Mouse (Mus musculus): Measurements from ENCODE around the gene Ebf1. TPM values are rescaled to one million over a fixed set of nuclear protein-coding genes. Genes with fewer than 3 reads are reported as not detected.

Ebf1 gene
- polyA plus RNA-seq, 1 experiment = 1.1 TPM

DNA sequence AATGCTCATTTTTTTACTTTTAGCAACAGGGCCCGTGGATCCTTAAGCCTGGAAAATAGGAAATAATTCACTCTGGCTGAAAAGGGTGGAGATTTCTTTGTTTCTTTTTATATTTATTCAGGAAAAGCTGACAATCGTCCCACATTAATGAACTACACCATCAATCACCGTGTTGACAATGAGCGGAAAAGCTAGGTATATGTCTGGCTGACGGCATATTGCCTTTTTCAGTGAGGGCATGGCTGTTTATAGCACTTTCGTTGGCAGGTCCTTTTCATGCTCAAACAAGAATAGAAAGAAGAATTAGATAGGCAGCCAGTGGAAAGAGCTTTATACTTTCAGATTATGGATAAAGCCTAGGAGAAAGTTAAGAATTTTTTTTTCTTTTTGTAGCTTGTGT is 99.8 kb downstream of the Ebf1 start:
- TF ChIP-seq POLR2A (IDR thresholded peaks at IDR 0.05; ENCODE audit: control insufficient read depth, low read depth, low read length) (no peak), CTCF (IDR thresholded peaks at IDR 0.05; ENCODE audit: control insufficient read depth, insufficient read depth, insufficient replicate concordance, low read depth, low read length) (no peak)
- Histone ChIP-seq H3K4me3 (ENCODE audit: control insufficient read depth, low read depth, low read length) (no peak overlapping the region), H3K27me3 (ENCODE audit: control insufficient read depth, insufficient read depth, low read length) (no peaks in the 10 kb centered on the region), H3K27ac (ENCODE audit: control insufficient read depth, insufficient read depth, low read depth, low read length) (no peak overlapping the region), H3K36me3 (ENCODE audit: control insufficient read depth, insufficient read depth, low read length) (no peaks in the 10 kb centered on the region), H3K4me1 (ENCODE audit: control insufficient read depth, insufficient read depth, low read length) (no peaks in the 10 kb centered on the region)

DNA sequence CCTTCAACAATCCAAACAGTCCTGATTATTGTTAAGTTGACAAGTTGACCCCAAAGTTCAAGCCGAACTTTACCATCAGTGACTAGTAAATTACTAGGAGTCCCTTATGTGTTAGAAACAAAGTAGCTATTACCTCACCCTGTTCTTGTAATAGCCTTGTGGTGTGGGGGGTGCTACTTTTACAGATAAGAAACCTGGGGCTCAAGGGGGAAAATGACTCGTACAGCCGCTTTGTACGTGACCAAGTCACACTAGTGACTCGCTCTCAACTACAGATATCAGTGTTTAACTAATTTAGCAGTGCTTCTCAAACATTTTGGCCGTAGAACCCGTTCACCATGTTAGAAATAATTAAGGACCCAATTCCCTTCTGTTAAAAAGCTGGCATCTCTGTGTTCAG is 100.5 kb downstream of the Ebf1 start:
- no peaks in the 10 kb centered on the region for H3K36me3 ChIP-seq (ENCODE audit: control insufficient read depth, insufficient read depth, low read length)
- no peak for TF ChIP-seq CTCF (IDR thresholded peaks at IDR 0.05; ENCODE audit: control insufficient read depth, insufficient read depth, insufficient replicate concordance, low read depth, low read length)
- no peak for TF ChIP-seq POLR2A (IDR thresholded peaks at IDR 0.05; ENCODE audit: control insufficient read depth, low read depth, low read length)
- no peak overlapping the region for H3K27ac ChIP-seq (ENCODE audit: control insufficient read depth, insufficient read depth, low read depth, low read length)
- no peaks in the 10 kb centered on the region for H3K4me1 ChIP-seq (ENCODE audit: control insufficient read depth, insufficient read depth, low read length)
- H3K27me3 ChIP-seq (ENCODE audit: control insufficient read depth, insufficient read depth, low read length) = no peaks in the 10 kb centered on the region
- H3K4me3 ChIP-seq (ENCODE audit: control insufficient read depth, low read depth, low read length) = no peak overlapping the region

GRCm38 (mm10) chr11:44721976-44722375 is 104.9 kb downstream of the Ebf1 start:
- no peak overlapping the region for H3K27ac ChIP-seq (ENCODE audit: control insufficient read depth, insufficient read depth, low read depth, low read length)
- H3K4me1 ChIP-seq (ENCODE audit: control insufficient read depth, insufficient read depth, low read length) = no peaks in the 10 kb centered on the region

GRCm38 (mm10) chr11:44723950-44724502 is 106.9 kb downstream of the Ebf1 start:
- Histone ChIP-seq H3K4me1 (ENCODE audit: control insufficient read depth, insufficient read depth, low read length) (no peaks in the 10 kb centered on the region), H3K27ac (ENCODE audit: control insufficient read depth, insufficient read depth, low read depth, low read length) (no peak overlapping the region), H3K36me3 (ENCODE audit: control insufficient read depth, insufficient read depth, low read length) (no peaks in the 10 kb centered on the region), H3K27me3 (ENCODE audit: control insufficient read depth, insufficient read depth, low read length) (no peaks in the 10 kb centered on the region), H3K4me3 (ENCODE audit: control insufficient read depth, low read depth, low read length) (no peak overlapping the region)
- no peak for TF ChIP-seq CTCF (IDR thresholded peaks at IDR 0.05; ENCODE audit: control insufficient read depth, insufficient read depth, insufficient replicate concordance, low read depth, low read length)
- no peak for TF ChIP-seq POLR2A (IDR thresholded peaks at IDR 0.05; ENCODE audit: control insufficient read depth, low read depth, low read length)

More at GRCm38 (mm10) chr11:44721976-44722375, 104.9 kb downstream of the Ebf1 start:
- no peak for TF ChIP-seq CTCF (IDR thresholded peaks at IDR 0.05; ENCODE audit: control insufficient read depth, insufficient read depth, insufficient replicate concordance, low read depth, low read length)
- no peaks in the 10 kb centered on the region for H3K36me3 ChIP-seq (ENCODE audit: control insufficient read depth, insufficient read depth, low read length)
- H3K27me3 ChIP-seq (ENCODE audit: control insufficient read depth, insufficient read depth, low read length) = no peaks in the 10 kb centered on the region
- no peak overlapping the region for H3K4me3 ChIP-seq (ENCODE audit: control insufficient read depth, low read depth, low read length)

DNA sequence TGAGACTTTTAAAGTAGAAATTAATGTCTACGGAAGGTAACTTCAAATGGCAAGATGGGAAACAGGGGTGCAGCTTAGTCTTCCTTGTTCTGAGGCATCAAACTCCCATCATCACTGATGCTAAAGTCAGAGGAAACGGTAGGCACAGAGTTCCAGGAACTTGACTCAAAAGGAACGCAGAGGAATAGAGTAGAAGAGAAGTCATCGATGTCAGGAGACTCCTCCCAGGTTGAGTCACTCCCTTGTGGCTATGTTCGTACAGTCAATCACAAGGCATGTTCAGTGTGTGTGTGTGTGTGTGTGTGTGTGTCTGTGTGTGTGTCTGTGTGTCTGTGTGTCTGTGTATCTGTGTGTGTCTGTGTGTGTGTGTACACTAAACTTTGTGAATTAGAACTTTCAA is 108.6 kb downstream of the Ebf1 start:
- Histone ChIP-seq H3K27me3 (ENCODE audit: control insufficient read depth, insufficient read depth, low read length) (no peaks in the 10 kb centered on the region), H3K4me3 (ENCODE audit: control insufficient read depth, low read depth, low read length) (no peak overlapping the region), H3K27ac (ENCODE audit: control insufficient read depth, insufficient read depth, low read depth, low read length) (no peak overlapping the region), H3K36me3 (ENCODE audit: control insufficient read depth, insufficient read depth, low read length) (no peaks in the 10 kb centered on the region), H3K4me1 (ENCODE audit: control insufficient read depth, insufficient read depth, low read length) (no peaks in the 10 kb centered on the region)
- TF ChIP-seq POLR2A (IDR thresholded peaks at IDR 0.05; ENCODE audit: control insufficient read depth, low read depth, low read length) (no peak), CTCF (IDR thresholded peaks at IDR 0.05; ENCODE audit: control insufficient read depth, insufficient read depth, insufficient replicate concordance, low read depth, low read length) (no peak)

DNA sequence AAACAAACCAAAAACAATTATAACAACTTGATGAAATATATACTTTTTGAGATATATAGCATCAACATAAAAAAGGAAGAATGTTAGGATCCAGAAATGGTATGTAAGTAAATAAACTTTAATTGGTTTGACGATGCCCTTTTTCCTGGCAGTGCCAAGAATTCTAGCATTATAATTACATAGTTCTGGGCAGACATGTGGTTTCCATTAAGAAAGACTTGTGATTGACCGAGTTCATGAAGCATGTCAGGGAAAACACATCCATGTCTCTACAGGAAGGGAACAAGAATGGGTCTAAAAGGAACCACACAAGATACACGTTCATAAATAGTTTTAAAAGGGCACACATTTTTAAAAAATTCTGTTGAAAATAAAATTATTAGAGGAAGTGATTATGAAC is 110.3 kb downstream of the Ebf1 start:
- no peak for TF ChIP-seq POLR2A (IDR thresholded peaks at IDR 0.05; ENCODE audit: control insufficient read depth, low read depth, low read length)
- TF ChIP-seq CTCF (IDR thresholded peaks at IDR 0.05; ENCODE audit: control insufficient read depth, insufficient read depth, insufficient replicate concordance, low read depth, low read length) = no peak
- H3K27me3 ChIP-seq (ENCODE audit: control insufficient read depth, insufficient read depth, low read length) = no peaks in the 10 kb centered on the region
- H3K4me3 ChIP-seq (ENCODE audit: control insufficient read depth, low read depth, low read length) = no peak overlapping the region
- H3K4me1 ChIP-seq (ENCODE audit: control insufficient read depth, insufficient read depth, low read length) = no peaks in the 10 kb centered on the region
- H3K36me3 ChIP-seq (ENCODE audit: control insufficient read depth, insufficient read depth, low read length) = no peaks in the 10 kb centered on the region
- no peak overlapping the region for H3K27ac ChIP-seq (ENCODE audit: control insufficient read depth, insufficient read depth, low read depth, low read length)

GRCm38 (mm10) chr11:44727821-44728220 is 110.7 kb downstream of the Ebf1 start:
- TF ChIP-seq POLR2A (IDR thresholded peaks at IDR 0.05; ENCODE audit: control insufficient read depth, low read depth, low read length) (no peak), CTCF (IDR thresholded peaks at IDR 0.05; ENCODE audit: control insufficient read depth, insufficient read depth, insufficient replicate concordance, low read depth, low read length) (no peak)
- H3K27ac ChIP-seq (ENCODE audit: control insufficient read depth, insufficient read depth, low read depth, low read length) = no peak overlapping the region
- no peaks in the 10 kb centered on the region for H3K4me1 ChIP-seq (ENCODE audit: control insufficient read depth, insufficient read depth, low read length)
- H3K4me3 ChIP-seq (ENCODE audit: control insufficient read depth, low read depth, low read length) = no peak overlapping the region
- H3K36me3 ChIP-seq (ENCODE audit: control insufficient read depth, insufficient read depth, low read length) = no peaks in the 10 kb centered on the region
- H3K27me3 ChIP-seq (ENCODE audit: control insufficient read depth, insufficient read depth, low read length) = no peaks in the 10 kb centered on the region

DNA sequence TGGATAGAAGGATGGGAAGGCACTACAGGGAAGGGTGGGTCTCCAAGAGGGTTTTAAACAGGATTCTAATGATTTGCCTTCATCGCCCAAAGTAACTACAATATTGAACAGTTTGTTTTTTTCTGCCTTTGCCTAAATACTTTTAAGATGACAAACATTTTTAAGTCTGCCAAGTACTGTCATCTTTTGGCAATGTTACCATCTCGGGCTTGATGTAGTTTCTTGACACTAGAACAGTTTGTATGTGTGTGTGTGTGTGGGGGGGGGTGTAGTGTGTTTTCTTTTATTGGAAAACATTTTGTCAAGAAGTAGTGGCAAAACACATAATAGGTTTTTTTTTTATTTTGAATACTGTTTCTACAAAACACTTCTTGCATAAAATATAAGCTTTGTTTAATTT is 111.2 kb downstream of the Ebf1 start:
- no peak overlapping the region for H3K27ac ChIP-seq (ENCODE audit: control insufficient read depth, insufficient read depth, low read depth, low read length)
- H3K4me3 ChIP-seq (ENCODE audit: control insufficient read depth, low read depth, low read length) = no peak overlapping the region
- H3K4me1 ChIP-seq (ENCODE audit: control insufficient read depth, insufficient read depth, low read length) = no peaks in the 10 kb centered on the region
- TF ChIP-seq POLR2A (IDR thresholded peaks at IDR 0.05; ENCODE audit: control insufficient read depth, low read depth, low read length) (no peak), CTCF (IDR thresholded peaks at IDR 0.05; ENCODE audit: control insufficient read depth, insufficient read depth, insufficient replicate concordance, low read depth, low read length) (no peak)
- H3K36me3 ChIP-seq (ENCODE audit: control insufficient read depth, insufficient read depth, low read length) = no peaks in the 10 kb centered on the region
- no peaks in the 10 kb centered on the region for H3K27me3 ChIP-seq (ENCODE audit: control insufficient read depth, insufficient read depth, low read length)
